Mouse (Mus musculus): ENCODE measurements around the gene Mapk8ip1.

DNA sequence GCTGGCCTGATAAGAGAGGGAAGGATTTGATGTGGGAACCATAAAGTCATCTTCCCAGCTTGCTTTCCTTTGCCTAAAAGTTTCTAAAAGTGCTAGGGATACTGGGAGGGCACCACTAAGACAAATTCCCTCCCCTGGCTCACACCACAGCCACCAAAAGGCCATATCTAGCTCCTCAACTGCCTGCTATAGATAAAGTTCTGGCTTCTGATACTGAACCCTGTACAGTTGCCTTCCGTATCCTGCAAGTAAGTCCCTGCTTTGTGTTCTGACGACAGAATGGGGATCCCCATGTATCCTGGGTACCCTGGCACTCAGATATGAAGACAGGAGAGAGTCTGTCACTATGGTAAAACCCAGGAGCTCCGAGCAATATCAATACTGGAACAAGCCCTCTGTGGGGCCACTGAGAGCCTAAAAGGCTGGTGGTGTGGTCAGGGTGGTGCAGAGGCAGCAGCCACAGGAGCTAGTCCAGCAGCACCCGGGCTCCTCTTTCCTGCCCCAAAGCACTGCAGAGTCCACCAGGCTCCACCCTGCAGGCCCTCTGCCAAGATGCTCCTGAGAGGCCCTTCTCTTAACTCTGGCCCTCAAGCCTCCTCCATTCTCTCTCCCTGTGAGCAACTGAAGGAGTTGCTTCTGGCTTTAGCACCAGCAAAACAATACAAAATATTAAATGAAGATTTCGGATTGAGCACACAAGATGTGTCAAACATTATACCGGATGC, 10.7 kb downstream of the Mapk8ip1 start:
- no peak for TF ChIP-seq POLR2A (IDR thresholded peaks at IDR 0.05; ENCODE audit: borderline replicate concordance, control insufficient read depth, low read depth, low read length)
- no peak for TF ChIP-seq CTCF (IDR thresholded peaks at IDR 0.05; ENCODE audit: control insufficient read depth, insufficient read depth, low read length)

All from bone marrow, adult 2 months (tissue).